Mouse (Mus musculus): ENCODE measurements around the gene Gm10912.

- TF ChIP-seq CHD2 (IDR thresholded peaks at IDR 0.05; ENCODE audit: low read depth, low read length) (no peak), ZNF384 (IDR thresholded peaks at IDR 0.05; ENCODE audit: low read depth, low read length) (no peak), ZC3H11A (IDR thresholded peaks at IDR 0.05; ENCODE audit: borderline replicate concordance, low read depth, low read length) (no peak)
Measured at GRCm38 (mm10) chr2:104059786-104060185, 5.8 kb upstream of the Gm10912 start.

Data from ES-E14 (cell line).